Mouse (Mus musculus): ENCODE results near the gene Cdh16. TPM values are rescaled to one million over a fixed set of nuclear protein-coding genes. Genes with fewer than 3 reads are reported as not detected.

Cdh16 gene
- polyA plus RNA-seq, 1 experiment from 2014 or later, result 439 TPM

DNA sequence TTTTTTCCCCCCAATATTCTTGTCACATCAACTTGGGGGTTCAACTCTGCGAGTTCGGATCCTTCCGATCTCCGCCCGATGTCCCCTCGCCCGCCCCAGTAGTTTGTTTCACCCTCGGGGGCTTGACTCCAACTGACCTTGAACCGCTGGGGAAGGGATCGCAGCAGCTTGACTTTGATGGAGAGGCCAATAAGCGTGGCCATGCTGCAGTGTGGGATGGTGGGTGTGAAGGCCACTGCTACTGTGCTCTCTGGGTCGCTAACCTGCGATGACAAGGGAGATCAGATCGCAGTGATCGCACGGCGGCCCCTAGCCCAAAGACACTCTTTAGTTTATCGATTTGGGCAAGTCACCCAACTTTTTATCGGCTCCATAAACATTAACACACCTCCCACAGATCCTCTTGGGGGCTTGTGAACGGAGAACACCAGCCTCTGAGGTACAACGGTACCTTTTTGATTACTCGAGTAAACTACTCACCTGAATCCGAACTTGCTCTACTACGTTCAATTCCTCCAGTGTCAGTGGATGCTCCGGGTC lies 16.7 kb upstream of the Cdh16 start:
- ATAC-seq (replicated peaks; ENCODE audit: low FRiP score, low read depth), result peak; percentile 20; the same call in 1 of the 2 replicates
- Histone ChIP-seq H3K4me3 (replicated peaks; ENCODE audit: low read depth, low read length) (peak overlapping the region; percentile 77), H3K4me1 (replicated peaks; ENCODE audit: insufficient read depth, low read length) (peaks cover 13% of the 10 kb centered on the region), H3K9me3 (replicated peaks; ENCODE audit: low read length) (no peaks in the 10 kb centered on the region), H3K36me3 (ENCODE audit: insufficient read depth, low read length) (0 out of 2 replicates have a peak, but pooled peaks cover 13% of the 10 kb centered on the region), H3K27ac (peak overlapping the region; percentile 70; the same call in 1 of the 2 replicates), H3K9ac (ENCODE audit: low read depth, low read length) (peak overlapping the region; percentile 79), H3K4me2 (ENCODE audit: low read length) (peak overlapping the region; percentile 89), H3K27me3 (ENCODE audit: insufficient read depth, low read length) (no peaks in the 10 kb centered on the region)
- 5% methylated on average over 25 of the region's 25 CpGs for WGBS
- TF ChIP-seq CTCF (IDR thresholded peaks at IDR 0.05; ENCODE audit: low read depth), result no peak
- no peak for DNase-seq (ENCODE audit: low spot score)

DNA sequence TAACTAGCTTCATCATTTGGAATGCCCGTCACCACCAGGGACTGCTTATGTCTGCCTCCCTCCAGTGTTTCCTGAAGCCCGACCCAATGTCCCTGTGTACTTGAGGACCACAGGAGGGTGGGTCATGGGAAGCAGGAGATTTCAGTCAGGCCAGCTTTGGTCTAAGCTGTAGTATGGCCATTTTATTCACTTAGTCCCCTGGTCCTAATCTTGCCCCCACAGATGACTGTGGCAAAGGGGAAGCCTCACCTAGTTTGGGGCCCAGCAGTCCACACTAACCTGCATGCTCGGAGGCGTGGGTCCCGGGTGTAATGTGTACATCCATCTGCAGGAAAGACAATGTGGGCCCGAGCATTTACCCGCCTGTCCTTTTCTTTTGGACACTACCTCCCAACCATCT lies 16.0 kb upstream of the Cdh16 start:
- Histone ChIP-seq H3K27me3 (ENCODE audit: insufficient read depth, low read length) (no peaks in the 10 kb centered on the region), H3K4me1 (replicated peaks; ENCODE audit: insufficient read depth, low read length) (peaks cover 13% of the 10 kb centered on the region), H3K27ac (no peak overlapping the region), H3K4me2 (ENCODE audit: low read length) (peak overlapping the region; percentile 89), H3K9me3 (replicated peaks; ENCODE audit: low read length) (no peaks in the 10 kb centered on the region), H3K4me3 (replicated peaks; ENCODE audit: low read depth, low read length) (peak overlapping the region; percentile 77; the same call in 1 of the 2 replicates), H3K9ac (ENCODE audit: low read depth, low read length) (peak overlapping the region; percentile 79), H3K36me3 (ENCODE audit: insufficient read depth, low read length) (0 out of 2 replicates have a peak, but pooled peaks cover 16% of the 10 kb centered on the region)
- 85% methylated on average over 7 of the region's 7 CpGs for WGBS
- TF ChIP-seq CTCF (IDR thresholded peaks at IDR 0.05; ENCODE audit: low read depth), result no peak
- ATAC-seq (replicated peaks; ENCODE audit: low FRiP score, low read depth) (no peak), DNase-seq (ENCODE audit: low spot score) (no peak)

DNA sequence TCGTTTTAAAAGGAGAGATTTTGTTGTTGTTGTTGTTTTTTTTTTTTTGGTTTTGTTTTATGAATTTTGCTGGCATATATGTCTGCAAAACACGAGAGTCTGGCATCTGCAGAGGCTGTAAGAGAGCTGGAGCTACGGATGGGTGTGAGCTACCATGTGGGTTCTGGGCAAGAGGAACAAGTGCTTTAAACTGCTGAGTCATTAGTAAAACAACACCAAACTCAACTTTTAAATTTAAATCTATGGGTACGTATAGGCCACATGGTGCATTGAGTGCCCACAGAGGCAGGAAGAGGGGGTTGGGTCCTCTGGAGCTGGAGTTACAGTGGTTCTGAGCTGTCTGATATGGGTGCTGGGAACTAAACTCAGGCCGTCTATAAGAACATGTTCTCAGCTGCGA lies 13.8 kb upstream of the Cdh16 start:
- H3K9me3 ChIP-seq (replicated peaks; ENCODE audit: low read length), result no peaks in the 10 kb centered on the region
- WGBS, result 85% methylated on average over 6 of the region's 6 CpGs
- no peak overlapping the region for H3K4me3 ChIP-seq (replicated peaks; ENCODE audit: low read depth, low read length)
- no peak for TF ChIP-seq CTCF (IDR thresholded peaks at IDR 0.05; ENCODE audit: low read depth)
- H3K4me2 ChIP-seq (ENCODE audit: low read length), result no peak overlapping the region
- no peak for DNase-seq (ENCODE audit: low spot score)
- 0 out of 2 replicates have a peak, but pooled peaks cover 17% of the 10 kb centered on the region for H3K36me3 ChIP-seq (ENCODE audit: insufficient read depth, low read length)
- H3K4me1 ChIP-seq (replicated peaks; ENCODE audit: insufficient read depth, low read length), result peaks cover 13% of the 10 kb centered on the region
- no peak overlapping the region for H3K9ac ChIP-seq (ENCODE audit: low read depth, low read length)
- no peaks in the 10 kb centered on the region for H3K27me3 ChIP-seq (ENCODE audit: insufficient read depth, low read length)
- H3K27ac ChIP-seq, result no peak overlapping the region
- no peak for ATAC-seq (replicated peaks; ENCODE audit: low FRiP score, low read depth)

DNA sequence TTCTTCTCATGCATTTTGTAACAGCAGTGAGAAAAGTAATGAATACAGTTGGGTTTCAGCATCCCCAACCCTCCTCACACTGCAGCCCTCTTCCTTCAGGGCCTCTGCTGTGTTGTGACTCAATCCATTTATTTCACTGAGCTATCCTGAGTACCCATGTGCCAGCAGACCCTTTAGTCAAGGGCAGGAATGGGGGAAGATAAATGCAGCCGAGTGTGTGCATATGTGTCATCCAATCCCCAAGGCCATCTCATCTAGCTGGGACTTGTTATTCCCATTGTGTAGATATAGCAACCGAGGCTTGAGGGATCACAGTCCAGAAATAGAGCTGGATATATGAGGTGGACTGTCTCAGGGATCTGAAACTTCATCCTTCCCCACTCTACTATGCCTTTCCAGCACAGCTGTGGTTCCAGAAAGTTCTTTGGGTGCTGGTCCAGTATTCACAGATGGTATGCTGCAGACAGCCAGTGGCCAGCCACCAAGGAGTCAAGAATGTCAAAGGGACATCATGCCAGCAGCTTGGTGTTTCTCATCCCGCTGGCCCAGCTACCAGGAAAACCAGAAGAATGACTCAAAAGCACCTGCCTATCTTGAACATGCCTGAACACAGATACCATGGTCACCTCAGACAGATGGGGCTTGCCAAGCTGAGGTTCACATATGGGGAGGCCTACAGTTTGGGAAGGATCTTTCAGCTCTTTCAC lies 11.0 kb upstream of the Cdh16 start:
- no peaks in the 10 kb centered on the region for H3K9me3 ChIP-seq (replicated peaks; ENCODE audit: low read length)
- peaks cover 6% of the 10 kb centered on the region; the same call in 1 of the 2 replicates for H3K4me1 ChIP-seq (replicated peaks; ENCODE audit: insufficient read depth, low read length)
- H3K36me3 ChIP-seq (ENCODE audit: insufficient read depth, low read length), result 0 out of 2 replicates have a peak, but pooled peaks cover 17% of the 10 kb centered on the region
- no peak for TF ChIP-seq CTCF (IDR thresholded peaks at IDR 0.05; ENCODE audit: low read depth)
- H3K9ac ChIP-seq (ENCODE audit: low read depth, low read length), result no peak overlapping the region
- 92% methylated on average over 3 of the region's 3 CpGs for WGBS
- no peak overlapping the region for H3K27ac ChIP-seq
- no peak overlapping the region for H3K4me2 ChIP-seq (ENCODE audit: low read length)
- H3K27me3 ChIP-seq (ENCODE audit: insufficient read depth, low read length), result no peaks in the 10 kb centered on the region
- no peak for DNase-seq (ENCODE audit: low spot score)
- no peak for ATAC-seq (replicated peaks; ENCODE audit: low FRiP score, low read depth)
- no peak overlapping the region for H3K4me3 ChIP-seq (replicated peaks; ENCODE audit: low read depth, low read length)

DNA sequence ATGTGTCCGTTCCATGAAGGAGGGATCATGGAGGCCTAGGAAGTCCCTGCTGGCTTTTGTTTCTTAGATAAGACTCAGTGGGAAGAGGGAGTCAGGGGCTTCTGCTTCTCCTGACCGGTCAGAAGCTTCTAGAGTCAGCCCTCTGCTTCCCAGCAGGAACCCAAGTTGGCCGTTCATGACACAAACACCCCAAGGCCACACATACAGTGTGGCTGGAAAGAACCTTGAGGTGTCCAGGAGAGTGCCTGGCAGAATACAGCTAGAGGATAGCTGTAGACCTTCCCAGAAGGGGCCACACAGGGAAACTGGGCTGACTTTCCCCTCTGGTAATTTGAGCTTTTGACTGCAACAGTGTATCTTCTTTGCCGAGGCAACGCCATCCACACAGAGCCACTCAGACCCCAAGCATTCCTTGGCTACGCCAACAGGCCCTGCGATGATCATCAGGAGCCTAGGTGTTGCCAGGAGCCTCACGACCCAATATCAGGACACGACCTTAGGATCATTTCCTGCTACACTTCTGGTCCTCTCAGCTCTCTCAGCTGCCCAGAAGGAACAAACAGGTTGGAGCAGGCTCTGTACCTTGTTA lies 9.1 kb upstream of the Cdh16 start:
- DNase-seq (ENCODE audit: low spot score) (no peak), ATAC-seq (replicated peaks; ENCODE audit: low FRiP score, low read depth) (no peak)
- Histone ChIP-seq H3K9ac (ENCODE audit: low read depth, low read length) (no peak overlapping the region), H3K27ac (no peak overlapping the region), H3K27me3 (ENCODE audit: insufficient read depth, low read length) (no peaks in the 10 kb centered on the region), H3K4me1 (replicated peaks; ENCODE audit: insufficient read depth, low read length) (peaks cover 6% of the 10 kb centered on the region; the same call in 1 of the 2 replicates), H3K4me2 (ENCODE audit: low read length) (no peak overlapping the region), H3K9me3 (replicated peaks; ENCODE audit: low read length) (no peaks in the 10 kb centered on the region), H3K36me3 (ENCODE audit: insufficient read depth, low read length) (0 out of 2 replicates have a peak, but pooled peaks cover 12% of the 10 kb centered on the region), H3K4me3 (replicated peaks; ENCODE audit: low read depth, low read length) (no peak overlapping the region)
- WGBS, result 44% methylated on average over 9 of the region's 9 CpGs
- no peak for TF ChIP-seq CTCF (IDR thresholded peaks at IDR 0.05; ENCODE audit: low read depth)

DNA sequence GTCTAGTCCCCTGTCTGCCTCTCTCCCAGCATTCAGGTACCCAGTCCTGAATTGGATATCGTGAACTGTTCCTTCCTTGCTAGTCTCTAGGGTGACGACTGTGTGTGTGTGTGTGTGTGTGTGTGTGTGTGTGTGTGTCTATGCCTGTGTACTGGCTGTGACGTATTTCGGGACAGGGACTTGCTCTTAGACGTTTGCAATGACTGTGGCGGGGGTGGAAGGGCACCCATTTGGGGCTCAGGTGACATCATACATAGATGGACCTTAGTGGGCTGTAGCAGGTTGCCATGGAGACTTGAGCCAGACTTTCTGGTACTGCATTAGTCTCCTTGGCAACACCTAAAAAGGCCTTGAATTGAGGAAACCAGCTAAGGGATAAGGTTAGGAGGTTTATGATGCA lies 8.3 kb upstream of the Cdh16 start:
- DNase-seq (ENCODE audit: low spot score) (no peak), ATAC-seq (replicated peaks; ENCODE audit: low FRiP score, low read depth) (no peak)
- TF ChIP-seq CTCF (IDR thresholded peaks at IDR 0.05; ENCODE audit: low read depth), result no peak
- 69% methylated on average over 6 of the region's 6 CpGs for whole genome bisulfite sequencing
- H3K9ac ChIP-seq (ENCODE audit: low read depth, low read length), result no peak overlapping the region
- H3K9me3 ChIP-seq (replicated peaks; ENCODE audit: low read length), result no peaks in the 10 kb centered on the region
- H3K36me3 ChIP-seq (ENCODE audit: insufficient read depth, low read length), result 0 out of 2 replicates have a peak, but pooled peaks cover 9% of the 10 kb centered on the region
- no peaks in the 10 kb centered on the region for H3K27me3 ChIP-seq (ENCODE audit: insufficient read depth, low read length)
- peaks cover 6% of the 10 kb centered on the region; the same call in 1 of the 2 replicates for H3K4me1 ChIP-seq (replicated peaks; ENCODE audit: insufficient read depth, low read length)
- no peak overlapping the region for H3K4me2 ChIP-seq (ENCODE audit: low read length)
- H3K27ac ChIP-seq, result no peak overlapping the region
- H3K4me3 ChIP-seq (replicated peaks; ENCODE audit: low read depth, low read length), result no peak overlapping the region
